Mouse (Mus musculus) left cerebral cortex, adult 6 months (tissue): ENCODE results near the gene Kalrn. TPM values are rescaled to one million over a fixed set of nuclear protein-coding genes. Genes with fewer than 3 reads are reported as not detected.

Source experiments
- long read RNA-seq, 2 experiments: library from polyadenylated mRNA; unstranded; transcript quantifications; one replicate each; pipeline ENCODE4 v2.0.0; 2019 to 2020
- polyA plus RNA-seq: library from polyadenylated mRNA; unstranded; fragments of <200 nt; fragmentation: Nextera tagmentation; gene quantifications from 2 replicates; pipeline ENCODE4 v1.2.3, GENCODE M21; 2021

Gene Kalrn
- 42.2 and 60.2 TPM in 2 replicates for polyA plus RNA-seq
- long read RNA-seq, experiment 1, full-length matches to known transcripts, result 34 of 252 reads
- long read RNA-seq, experiment 1, partial matches to known transcripts, result 116 of 252 reads
- long read RNA-seq, experiment 1, other reads (novel, unspliced or antisense), result 102 of 252 reads
- long read RNA-seq, experiment 2, partial matches to known transcripts, result 27 of 126 reads
- long read RNA-seq, experiment 2, other reads (novel, unspliced or antisense), result 96 of 126 reads

DNA sequence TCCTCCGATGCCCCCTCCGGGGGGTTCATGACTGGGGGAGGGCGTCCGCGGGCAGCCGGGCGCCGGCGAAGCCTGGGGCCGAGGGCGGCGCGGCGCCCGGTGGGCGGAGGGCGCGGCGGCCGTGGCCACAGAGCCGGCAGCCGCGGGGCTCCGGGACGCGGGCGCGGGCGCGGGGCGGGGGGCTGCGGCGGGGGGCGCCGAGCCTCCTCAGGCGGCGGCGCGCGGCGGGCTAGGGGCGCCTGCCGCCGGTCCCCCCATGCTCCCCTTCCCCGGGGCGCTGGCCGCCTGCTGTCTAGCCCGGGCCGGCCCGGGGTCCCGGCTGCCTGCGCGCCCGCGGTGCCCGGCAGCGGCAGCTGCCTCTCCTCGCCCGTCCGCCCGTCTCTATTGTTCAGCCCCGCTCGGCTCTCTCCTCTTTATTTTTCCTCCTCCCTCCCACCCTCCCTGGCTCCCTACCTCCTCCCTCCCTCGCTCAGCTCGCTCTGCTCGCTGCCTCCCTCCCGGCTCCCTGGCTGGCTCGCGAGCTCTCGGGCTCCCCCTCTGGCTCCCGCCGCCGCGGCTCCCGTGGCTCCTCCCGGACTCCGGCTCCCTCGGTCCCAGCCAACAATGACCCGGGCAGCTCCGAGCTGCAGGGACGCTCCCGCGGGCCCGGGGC lies at the start of gene Kalrn:
TSS of gene Kalrn (minus strand) at position 382 of the 652 bp plus-strand sequence.

GRCm38 (mm10) chr16:33966538-33967282 lies 606.6 kb downstream of the Kalrn start, which contains the start of gene Umps:
TSS of gene Umps (minus strand) at chr16:33967038.

Other genes starting within 250 kb of the Kalrn start
- gene Ropn1, start 76.4 kb upstream of the Kalrn start, polyA plus RNA-seq, result 0.25 and 0.54 TPM in 2 replicates
- gene Ccdc14, start 117.1 kb upstream of the Kalrn start, polyA plus RNA-seq, result 0.70 and 1.2 TPM in 2 replicates
- 1.4 and 2.0 TPM in 2 replicates for gene Mylk, start 171.7 kb upstream of the Kalrn start, polyA plus RNA-seq